Mouse (Mus musculus) frontal cortex, postnatal 36 days (tissue): ENCODE data around the gene Pnpo.

Experiments
- DNase-seq, 2 experiments: peaks; one replicate each; pipeline ENCODE4 v3.0.0; 2022; ENCODE audit warnings: low spot score in 2 of 2

Gene Pnpo

DNA sequence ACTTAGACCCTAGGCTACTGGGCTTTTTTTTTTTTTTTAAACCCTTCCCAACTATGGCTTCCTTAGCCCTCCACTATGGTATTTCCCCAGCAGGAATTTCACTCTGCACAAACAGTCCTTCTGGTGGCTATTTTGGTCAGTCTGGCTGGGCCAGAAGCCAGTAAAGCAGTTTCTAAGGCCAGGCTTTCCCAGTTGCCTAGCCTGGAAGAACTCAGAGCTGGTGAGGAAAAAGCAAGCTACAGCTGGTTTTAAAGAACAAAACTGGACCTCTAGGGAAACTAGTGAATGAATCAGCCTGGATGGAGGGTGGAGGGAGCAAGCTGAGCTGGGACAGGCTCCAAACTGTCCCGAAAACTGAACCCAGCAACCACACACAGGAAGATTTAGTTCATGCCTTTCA is 26.0 kb upstream of the Pnpo start:
- DNase-seq: peak; percentile 35 to 57

DNA sequence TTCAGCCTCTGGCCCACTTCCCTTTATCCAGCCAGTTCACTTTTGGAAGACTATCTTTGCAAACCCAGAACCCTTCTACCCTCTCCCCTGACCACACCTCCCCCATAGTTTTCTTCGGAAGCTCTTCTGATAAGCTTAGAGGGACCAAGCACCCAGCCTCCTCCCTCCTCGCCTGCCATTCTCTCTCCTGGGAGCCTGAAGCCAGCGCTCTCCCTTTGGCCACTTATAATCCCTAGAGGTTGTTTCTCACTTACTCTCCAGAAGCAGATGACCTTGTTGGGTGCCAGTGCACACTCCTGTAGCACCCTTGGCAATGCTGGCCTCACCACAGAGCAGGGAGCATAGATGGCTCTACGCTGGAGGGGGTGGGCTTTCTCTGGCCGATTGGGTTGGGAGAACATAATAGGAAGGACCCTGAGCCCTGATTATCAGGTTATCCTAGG is 25.5 kb upstream of the Pnpo start:
- no peak for DNase-seq

- no peak for DNase-seq
Observed at GRCm38 (mm10) chr11:96968476-96968875, 24.7 kb upstream of the Pnpo start.

GRCm38 (mm10) chr11:96967544-96968269 is 23.9 kb upstream of the Pnpo start:
- no peak for DNase-seq

DNA sequence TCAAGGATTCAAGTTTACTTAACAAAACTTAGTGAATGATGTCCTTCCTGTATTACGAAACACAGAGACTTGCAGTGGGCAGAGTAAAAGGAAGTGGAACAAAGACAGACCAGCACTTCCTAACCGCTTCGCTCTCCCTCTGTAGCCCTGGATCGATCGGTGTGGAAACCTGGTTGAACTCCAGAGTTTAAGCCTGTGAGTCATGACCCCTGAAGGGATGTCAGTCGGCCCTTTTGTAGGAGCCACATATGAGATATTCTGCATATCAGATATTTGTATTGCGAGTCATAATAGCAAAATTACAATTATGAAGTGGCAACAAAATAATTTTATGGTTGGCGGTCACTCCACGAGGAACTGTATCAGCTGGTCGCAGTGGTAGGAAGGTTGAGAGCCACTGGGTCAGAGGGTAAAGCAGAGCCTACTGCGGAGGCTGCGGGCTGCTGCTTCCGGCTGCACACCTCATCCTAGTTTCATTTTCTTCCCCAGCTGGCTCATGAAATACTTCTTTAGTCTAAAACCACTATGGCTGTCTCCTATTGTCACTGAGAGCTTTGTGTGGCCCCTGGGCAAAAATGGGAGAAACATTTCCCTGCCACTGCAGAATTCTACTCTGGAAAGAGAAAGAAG is 23.2 kb upstream of the Pnpo start:
- DNase-seq: no peak

- no peak for DNase-seq
Observed at GRCm38 (mm10) chr11:96966172-96966571, 22.4 kb upstream of the Pnpo start.

DNA sequence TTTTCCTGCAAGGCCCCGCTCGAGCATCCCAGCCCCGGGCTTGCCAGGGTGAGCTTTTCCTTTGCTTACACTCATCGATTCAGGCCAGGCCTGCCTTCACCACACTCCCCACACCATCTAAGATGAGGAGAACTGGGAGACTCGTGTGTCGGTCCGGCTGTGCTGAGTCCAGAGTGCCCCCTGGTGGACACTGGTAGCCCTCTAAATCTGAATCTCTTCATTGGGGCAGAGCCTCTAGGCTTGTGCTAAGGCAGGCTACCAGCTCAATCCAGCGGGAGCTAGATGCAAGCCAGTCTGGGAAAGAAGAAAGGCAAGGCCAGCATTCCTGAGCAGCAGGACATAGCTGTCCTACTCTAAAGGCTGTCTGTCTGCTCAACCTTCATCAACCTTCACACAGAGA is 19.8 kb upstream of the Pnpo start:
- peak; percentile 87 to 91 for DNase-seq

DNA sequence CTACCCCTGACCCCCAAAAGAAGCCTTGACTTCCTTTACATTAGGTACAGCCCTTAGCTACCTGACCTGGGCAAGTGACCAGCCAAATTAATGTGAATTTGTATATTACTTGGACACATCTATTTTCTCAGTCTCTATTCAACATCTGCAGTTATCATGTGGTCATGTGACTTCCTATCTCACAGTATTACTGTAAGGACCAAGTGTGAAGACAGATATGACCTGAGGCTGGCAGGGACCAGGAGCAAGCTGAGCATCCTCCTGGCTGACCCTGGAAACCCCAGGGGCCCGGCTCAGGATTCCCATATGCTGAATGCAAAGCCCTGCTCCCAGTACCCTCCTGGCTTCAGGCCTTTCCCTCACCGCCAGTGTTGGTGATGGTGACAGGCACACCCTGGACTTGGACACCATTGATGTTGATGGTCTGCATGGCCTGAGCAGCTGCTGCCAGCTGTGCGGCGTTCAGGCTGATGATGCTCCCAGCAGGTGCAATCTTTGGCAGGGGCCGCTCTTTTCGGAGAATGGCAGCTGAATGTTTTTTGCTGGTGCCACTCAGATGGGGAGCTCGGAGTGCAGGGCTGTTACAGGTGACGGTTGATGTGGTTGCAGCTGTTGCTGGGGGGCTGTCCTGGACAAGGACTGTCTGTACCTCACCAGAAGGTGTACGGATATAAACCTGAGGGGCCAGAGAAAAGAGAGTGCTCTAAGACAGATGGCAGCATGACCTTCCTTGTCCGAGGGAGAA is 13.4 kb upstream of the Pnpo start:
- no peak for DNase-seq

- DNase-seq: no peak
Observed at GRCm38 (mm10) chr11:96956009-96956724, 12.4 kb upstream of the Pnpo start.

GRCm38 (mm10) chr11:96955094-96955493 is 11.3 kb upstream of the Pnpo start:
- no peak for DNase-seq

DNA sequence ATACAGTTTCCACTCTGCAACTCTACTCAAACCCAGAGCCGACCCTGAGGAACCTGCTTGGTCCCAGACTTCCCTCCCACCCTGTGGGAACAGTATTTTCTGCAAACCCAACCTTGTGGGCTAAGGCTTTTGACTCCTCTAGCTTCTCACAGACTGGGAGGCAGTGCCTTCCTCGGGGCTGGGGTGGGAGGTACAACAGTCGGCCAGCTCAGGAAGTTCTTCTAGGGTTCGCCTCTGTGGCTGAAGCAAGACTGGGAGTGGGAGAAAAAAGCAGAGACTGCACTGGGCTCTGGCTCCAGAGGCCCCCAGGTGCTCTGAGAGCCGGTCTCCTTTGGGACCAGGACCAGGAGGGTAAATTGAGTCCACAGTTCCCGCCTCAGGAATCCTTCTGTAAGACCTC is 9.1 kb upstream of the Pnpo start:
- DNase-seq: no peak

GRCm38 (mm10) chr11:96952426-96952825 is 8.6 kb upstream of the Pnpo start:
- DNase-seq: peak in 1 of 2 experiments; percentile 30

- DNase-seq: no peak
Observed at GRCm38 (mm10) chr11:96950767-96951166, 7.0 kb upstream of the Pnpo start.

DNA sequence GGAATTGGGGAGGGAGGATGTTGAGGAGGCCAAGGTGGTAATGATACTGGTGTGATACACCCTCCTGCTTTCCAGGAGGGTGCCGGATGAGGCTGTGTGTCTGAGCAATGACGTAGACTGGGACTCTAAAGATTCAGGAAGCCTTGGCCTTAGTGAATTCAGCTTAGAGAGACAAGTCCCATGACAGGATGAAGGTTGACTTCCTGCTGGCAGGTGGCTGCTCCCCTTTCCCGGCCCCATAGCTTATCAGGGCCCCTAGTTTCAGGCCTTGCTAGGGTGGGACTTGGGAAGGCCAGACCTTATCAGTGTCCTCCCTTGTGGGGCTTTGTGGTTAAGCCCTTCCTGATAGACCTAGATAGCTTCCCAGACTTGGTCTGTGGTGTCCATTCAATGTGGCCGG is 4.1 kb upstream of the Pnpo start:
- DNase-seq: no peak

DNA sequence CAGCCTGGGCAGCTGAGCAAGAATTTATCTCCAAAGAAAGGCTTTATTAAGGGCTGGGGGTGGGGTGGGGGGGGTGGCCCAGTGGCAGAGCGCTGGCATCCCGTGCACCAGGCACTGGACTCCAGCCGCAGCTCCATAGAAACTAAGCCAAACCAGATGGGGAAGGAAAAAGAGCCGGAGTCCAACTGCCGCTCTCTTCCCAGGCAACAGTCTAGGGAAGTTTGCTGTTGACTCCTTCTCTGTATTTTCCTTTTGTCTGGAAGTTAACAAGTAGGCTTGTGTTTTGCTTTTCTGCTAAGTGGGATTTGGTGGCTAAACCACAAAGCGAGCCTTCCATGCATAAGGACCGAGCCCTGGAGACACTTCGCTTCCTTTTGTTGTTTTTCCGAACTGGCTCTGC is 2.7 kb upstream of the Pnpo start:
- no peak for DNase-seq

- DNase-seq: no peak
Observed at GRCm38 (mm10) chr11:96944844-96945580, 1.2 kb upstream of the Pnpo start.

- no peak for DNase-seq
Observed at GRCm38 (mm10) chr11:96941989-96942590, 1.7 kb downstream of the Pnpo start.

- no peak for DNase-seq
Observed at GRCm38 (mm10) chr11:96940578-96941465, 3.0 kb downstream of the Pnpo start.

GRCm38 (mm10) chr11:96938426-96938800 is 5.4 kb downstream of the Pnpo start:
- DNase-seq: no peak
